Mouse (Mus musculus) MN1 (cell line): ENCODE results near the gene Gm49380.
A peak's percentile ranks its signal among the peaks of the same experiment; 100 is the strongest.
"Not testable (repeated sequence)": the region's sequence is repeated elsewhere in the genome, so short reads cannot be mapped to it uniquely, and the experiment has no call there.

Experiments used
- DNase-seq: peaks from one replicate; pipeline ENCODE4 v3.0.0-alpha.2; 2016; ENCODE audit warnings: low spot score

Gene Gm49380

DNA sequence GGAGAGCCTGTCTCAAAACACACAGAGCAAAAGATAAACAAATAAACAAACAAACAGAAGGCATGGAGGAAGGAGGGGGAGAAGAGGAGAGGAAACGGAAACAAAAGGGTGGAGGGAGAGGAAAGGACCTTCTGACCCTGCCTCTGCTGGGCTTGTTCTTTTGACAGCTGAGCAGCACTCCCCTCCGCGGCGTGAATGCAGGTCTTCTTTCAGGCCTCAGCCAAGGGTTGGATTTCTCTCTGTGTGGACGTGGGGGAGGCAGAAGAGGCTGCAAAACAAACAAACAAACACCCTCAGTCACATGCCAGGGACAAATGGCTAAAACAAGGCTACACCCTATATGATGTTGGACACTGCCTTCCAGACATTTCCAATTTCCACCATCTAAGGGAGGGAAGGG is 11.7 kb upstream of the Gm49380 start:
- DNase-seq: no peak

DNA sequence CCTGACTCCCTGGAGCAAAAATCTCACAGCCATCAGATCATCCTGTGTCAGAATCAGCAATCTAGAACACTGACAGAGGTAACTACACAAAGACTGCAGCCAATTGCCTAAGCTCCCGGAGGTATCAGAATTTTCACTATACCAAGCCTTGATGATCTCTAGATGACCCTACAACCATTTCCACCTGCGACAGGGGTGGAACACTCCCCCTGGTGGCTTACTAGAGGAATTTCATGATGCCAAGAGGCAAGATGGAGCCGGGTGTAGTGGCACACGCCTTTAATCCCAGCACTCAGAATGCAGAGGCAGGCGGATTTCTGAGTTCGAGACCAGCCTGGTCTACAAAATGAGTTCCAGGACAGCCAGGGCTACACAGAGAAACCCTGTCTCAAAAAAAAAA is 11.0 kb upstream of the Gm49380 start:
- DNase-seq: peak; percentile 24

DNA sequence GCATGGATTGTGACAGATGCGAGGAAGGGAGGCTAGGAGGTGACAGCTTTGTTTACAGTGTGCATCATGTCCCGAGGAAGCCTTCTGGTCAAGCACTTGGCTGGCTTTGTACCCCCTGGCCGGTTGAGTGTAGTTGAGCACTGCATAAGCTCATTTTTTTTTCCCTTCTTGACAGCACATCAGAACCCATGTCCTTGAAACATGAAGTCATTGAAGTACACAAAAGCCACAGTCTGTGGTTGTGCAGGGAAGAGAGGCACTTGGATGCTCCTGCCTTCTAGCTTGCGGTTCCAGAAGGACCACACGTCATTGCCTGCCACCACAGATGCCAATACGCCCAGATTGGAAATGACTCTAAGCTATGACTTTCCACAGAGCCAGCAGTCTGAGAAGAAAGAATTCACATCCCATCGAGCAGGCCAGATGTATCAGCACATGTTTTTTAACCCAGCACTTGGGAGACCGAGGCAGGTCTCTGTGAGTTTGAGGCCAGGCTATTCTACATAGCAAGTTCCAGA is 6.7 kb upstream of the Gm49380 start:
- no peak for DNase-seq

DNA sequence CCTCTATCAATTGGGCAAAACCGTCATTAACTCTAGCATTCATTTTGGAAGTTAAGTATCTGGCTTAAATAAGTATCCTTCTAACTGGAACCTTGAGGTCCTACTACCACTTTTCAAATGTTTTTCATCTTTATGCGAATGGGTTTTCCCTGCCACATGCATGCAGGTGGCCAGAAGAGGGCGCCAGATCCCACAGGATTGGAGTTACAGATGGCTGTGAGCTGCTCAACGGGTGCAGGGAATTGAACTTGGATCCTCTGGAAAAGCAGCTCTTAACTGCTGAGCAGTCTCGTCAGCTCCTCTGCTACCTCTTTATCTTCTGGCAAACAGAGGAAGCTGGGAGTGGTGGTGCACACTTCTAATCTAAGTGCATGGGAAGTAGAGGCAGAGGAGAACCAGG is 5.7 kb upstream of the Gm49380 start:
- no peak for DNase-seq

DNA sequence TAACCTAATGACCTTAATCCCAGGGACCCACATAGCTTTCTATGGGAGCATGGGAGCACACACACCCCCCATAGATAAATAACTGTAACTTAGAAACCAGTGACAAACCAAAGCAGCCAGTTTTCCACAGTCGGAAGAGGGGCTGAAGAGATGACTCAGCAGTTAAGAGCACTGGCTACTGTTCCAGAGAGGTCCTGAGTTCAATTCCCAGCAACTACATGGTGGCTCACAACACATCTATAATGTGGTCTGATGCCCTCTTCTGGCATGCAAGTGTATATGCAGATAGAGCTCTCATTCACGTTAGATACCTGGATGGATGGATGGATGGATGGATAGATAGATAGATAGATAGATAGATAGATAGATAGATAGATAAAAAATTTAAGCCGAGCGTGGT is 2.9 kb upstream of the Gm49380 start:
- no peak for DNase-seq

DNA sequence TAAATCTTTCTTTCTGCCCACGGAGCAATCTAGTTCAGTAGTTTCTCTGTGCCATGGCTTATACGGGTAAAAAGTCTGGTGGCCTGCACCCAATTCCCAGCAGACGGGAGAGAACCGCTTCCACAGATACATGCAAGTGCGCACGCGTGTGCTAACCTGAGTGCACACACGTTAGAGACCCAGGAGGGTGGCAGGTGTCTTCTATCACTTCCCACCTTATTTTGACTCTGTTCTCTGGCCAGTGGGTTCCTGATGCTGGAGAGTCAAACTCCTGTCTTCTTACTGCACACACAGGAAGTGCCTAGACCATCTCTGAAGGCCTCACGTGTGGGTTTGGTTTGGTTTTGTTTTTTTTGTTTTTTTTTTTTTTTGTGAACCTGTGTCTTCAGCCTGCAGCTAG is 2.3 kb upstream of the Gm49380 start:
- DNase-seq: no peak

DNA sequence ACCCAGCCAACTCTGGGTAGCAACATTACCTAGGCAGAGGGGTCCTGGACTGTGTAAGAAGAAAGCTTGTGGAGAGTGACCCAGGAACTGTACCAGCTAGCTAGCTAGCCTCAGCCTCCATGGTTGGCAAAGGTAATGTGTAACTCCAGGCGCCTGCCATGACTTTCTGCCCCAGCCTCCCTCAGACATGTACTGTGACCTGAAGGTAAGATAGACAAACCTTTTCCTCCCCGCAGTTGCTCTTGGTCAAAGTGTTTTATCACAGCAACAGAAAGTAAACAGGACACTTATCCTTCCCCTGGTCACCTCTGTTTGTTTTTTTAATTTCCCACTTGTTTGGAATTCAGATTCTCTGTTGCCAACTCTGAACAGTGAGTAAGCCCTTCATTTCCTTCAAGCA is 1.2 kb upstream of the Gm49380 start:
- no peak for DNase-seq

DNA sequence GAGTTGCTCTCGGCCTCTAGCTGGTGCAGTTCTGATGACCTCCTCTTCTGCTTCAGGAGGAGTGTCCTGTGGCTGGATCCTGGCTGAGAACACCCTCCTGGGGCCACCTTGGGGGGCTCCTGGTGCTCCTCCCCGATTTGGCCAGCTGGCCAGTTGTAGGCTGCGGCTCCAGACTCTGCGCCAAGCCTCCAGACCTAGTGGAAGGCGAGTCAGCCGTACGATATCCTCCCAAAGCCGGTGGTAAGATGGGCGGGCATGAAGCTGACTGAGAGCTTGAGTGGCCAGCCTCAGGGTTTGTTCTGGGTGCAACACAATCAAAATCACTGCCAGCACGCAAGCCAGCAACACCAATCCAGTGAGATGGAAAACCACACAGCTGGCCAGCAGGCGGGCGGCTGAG is 1.4 kb downstream of the Gm49380 start:
- DNase-seq: not testable (repeated sequence)

DNA sequence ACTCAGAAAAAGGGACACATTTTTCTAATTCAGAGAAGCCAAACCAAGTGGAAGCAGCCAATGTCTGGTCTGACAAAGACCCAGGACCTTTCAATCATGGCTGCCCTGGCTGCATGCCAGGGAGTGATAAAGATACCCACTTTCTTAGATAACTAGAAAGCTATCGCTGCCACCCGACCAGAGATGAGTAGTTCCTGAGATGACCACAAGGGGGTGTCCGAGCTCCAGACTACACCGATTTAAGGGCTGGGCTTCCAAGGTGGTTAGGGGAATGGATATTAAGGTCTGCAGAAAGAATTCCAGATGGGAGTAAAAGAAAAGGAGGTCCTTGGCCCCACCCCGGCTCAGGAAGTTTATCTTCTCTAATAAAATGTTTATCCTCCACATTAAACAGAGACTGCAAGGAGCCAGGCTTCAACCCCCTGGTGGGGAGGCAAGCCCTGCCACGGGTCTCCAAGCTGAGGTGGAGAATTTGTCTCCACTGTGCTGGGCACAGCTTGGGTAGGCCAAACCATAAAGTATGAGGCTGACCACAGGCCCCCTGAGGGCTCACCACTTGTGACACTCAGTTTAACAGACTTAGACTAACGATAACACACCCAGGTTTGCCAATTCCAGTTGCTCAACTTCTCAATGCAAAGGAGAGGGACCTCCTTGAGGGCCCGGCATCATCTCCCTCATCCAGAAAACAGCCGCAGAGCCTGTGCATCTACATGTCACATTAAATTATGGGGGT is 3.8 kb downstream of the Gm49380 start:
- DNase-seq: peak; percentile 73

DNA sequence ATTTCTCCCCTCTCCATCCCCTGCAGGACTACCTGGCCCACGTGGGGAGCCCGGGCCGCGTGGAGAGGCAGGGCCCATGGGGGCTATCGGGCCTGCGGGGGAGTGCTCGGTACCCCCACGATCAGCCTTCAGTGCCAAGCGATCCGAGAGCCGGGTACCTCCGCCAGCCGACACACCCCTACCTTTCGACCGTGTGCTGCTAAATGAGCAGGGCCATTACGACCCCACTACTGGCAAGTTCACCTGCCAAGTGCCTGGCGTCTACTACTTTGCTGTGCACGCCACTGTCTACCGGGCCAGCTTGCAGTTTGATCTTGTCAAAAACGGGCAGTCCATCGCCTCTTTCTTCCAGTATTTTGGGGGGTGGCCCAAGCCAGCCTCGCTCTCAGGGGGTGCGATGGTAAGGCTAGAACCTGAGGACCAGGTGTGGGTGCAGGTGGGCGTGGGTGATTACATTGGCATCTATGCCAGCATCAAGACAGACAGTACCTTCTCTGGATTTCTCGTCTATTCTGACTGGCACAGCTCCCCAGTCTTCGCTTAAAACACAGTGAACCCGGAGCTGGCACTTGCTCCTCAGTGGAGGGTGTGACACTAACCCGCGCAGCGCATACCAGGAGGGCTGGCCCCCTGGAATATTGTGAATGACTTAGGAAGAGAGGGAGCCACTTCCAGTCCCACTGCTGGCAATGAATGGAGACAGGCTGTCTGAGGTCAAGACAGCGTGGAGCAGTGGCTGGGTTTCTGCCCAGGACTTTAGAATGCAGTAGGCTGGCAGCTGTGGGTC is 4.8 kb downstream of the Gm49380 start:
- DNase-seq: no peak

DNA sequence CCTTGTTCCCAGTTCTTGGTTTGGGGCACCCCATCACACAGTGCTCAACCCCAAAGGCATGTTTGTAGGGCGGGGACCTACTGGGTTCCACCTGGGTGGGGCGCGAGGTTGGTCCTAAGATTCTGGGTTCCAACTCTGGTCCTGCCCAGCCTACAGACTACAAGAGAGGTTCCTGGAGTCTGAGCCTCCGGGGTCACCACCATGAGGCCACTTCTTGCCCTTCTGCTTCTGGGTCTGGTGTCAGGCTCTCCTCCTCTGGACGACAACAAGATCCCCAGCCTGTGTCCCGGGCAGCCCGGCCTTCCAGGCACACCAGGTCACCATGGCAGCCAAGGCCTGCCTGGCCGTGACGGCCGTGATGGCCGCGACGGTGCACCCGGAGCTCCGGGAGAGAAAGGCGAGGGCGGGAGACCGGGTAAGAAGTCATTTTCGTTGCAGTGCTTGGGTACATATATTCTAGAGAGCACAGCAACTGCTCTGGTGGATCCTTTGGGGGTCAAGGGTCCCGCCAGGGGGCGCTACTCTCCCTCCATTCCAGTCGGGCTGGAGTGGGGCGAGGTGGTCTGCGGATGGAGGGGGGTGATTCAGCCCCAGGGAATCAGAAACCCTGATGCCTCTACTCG is 5.6 kb downstream of the Gm49380 start:
- DNase-seq: no peak

DNA sequence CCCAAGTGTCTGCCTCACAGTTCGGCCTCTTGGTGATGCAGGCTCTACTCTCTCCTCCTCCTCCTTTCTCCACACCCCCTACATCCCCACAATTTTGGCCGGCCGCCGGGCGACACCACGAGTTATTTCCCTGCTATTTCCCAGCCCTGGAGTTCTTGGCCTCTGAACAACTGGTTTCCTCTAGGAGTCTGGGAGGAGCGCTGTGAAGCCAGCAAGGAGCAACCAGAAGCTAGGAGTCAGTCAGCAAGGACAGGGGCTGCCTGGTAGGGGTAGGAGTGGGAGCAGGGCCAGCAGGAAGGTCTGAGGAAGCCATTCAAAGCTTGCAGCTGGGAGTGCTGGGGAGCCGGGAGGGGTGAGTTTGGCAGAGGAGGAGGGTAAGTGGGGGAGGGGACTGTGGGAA is 6.2 kb downstream of the Gm49380 start, which contains the start of gene C1qtnf5:
C1qtnf5 (plus strand) TSS at position 136 of the 400 bp plus-strand sequence.
- DNase-seq: no peak

DNA sequence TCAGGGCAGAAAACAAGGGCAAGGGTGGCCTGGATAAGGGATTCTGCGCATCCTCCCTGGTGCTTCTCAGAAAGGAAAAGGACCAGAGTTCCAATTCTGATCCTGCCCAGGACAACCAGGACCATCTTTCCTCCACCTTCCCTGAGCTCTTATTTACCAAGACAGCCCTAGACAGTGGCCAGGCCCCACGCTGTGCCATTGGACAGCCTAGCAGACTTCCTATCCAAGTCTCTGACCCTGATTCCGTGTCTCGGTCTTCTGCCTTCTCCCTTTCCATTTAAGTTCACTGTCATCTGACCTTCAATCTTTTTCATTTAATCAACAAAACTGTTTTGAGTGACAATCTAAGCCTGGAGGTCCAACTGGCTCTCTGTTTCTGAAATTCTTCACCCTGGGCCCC is 6.7 kb downstream of the Gm49380 start:
- DNase-seq: no peak

DNA sequence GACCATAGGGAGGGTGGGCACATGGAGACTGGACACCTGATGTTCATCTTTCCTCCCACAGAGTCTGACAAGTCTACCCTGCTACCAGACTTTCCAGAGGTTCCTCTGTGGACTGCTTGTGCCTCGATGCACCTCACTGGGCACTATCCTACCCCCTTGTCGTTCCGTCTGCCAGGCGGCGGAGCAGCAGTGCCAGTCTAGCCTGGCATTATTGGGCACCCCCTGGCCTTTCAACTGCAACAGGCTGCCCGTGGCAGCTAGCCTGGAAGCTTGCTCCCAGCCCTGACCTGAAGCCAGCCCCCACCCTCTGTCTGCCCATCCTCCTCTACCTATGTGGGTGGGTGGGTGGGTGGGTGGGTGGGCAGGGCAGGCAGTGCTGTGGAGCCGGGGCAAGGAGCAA is 7.1 kb downstream of the Gm49380 start:
- no peak for DNase-seq

DNA sequence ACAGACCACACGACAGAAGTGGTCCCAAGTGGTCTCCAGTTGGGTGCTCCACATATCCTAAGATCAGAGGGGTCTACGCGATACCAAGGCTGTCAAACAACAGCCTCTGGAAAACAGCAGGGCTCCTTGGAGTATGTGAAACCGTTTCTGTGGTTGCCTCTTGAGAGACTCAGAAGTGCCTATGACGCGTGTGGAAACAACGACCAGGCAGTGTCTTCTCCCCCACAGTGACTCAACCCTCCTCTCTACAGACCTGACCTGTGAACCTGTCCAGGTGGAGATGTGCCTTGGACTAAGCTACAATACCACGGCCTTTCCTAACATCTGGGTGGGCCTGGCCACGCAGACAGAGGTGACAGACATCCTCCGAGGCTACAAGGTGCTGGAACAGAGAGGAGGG is 7.5 kb downstream of the Gm49380 start:
- no peak for DNase-seq

DNA sequence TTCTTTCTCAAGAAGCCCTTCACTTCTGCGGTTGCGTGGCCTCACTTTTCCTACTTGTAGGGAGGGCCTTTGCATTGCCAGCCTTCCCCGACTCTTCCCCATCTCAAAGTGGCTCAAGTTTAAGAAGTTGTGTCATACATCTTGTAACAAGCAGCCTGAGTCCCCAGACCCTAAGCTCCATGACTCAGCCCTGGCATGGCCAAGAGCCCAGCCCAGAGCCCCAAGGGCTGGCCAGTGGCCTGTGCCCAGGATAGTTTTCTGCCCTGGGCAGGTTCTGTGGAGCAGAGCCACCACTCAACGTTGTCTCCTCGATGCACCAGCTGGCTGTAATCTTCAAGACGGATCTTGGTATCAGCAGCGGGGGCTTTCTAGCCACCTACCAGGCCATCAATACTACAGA is 8.4 kb downstream of the Gm49380 start:
- no peak for DNase-seq

DNA sequence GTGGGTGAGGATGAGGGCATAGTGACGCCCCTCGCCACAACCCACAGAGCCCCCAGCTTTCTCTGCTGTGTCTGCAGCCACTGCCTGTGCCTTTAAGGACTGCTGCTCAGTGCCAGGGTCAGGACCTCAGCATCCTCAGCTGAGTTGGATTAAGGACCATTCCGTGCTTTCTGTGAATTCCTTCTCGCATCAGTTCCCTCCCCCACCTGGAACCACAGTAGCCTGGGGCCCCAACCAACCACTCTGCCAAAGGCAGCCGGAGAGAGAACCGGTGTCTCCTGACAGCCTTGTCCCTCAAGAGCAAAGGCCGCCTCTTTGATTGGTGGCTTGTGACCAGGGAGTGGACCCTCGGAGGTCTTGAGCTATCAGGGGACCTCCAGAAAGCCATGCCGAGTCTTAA is 11.8 kb downstream of the Gm49380 start, which contains the start of gene Mfrp:
Mfrp (plus strand) TSS at position 240 of the 400 bp plus-strand sequence.
- DNase-seq: no peak

DNA sequence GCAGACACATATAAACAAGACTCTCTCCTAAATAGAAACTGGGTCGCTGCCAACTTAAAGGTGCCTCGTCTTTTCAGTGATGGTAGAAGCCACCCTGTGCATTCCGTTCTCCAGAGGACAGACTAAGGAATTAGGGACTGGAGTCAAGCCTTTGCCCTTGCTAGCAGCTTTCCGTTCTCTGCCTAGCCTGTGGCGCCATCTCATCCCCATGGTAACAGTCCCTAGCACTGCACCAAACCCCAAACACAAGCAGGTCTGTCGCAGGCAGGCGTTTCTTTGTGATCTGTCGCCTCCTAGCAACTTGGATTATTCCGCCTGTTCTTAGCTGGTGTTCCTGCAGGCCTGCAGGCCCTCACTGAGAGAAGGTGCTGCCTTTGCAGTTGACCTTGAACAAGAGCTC is 16.8 kb downstream of the Gm49380 start:
- DNase-seq: peak; percentile 30

DNA sequence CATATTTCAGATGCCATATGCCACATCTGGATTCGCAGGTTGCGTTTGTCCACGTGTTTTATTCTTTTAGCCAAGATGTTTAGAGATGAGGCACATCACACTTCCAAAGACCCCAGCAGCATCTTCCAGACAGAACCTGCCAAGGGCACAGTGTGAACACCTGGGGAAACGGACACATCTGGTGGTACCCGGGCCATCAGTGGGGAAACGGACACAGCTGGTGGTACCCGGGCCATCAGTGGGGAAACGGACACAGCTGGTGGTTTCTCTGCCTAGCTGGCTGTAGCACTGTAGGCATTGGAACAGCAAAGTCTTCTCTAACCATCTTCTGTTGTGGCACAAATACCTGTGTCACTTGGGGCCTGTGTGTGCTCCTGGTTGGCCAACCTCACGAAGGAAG is 17.5 kb downstream of the Gm49380 start:
- DNase-seq: no peak

DNA sequence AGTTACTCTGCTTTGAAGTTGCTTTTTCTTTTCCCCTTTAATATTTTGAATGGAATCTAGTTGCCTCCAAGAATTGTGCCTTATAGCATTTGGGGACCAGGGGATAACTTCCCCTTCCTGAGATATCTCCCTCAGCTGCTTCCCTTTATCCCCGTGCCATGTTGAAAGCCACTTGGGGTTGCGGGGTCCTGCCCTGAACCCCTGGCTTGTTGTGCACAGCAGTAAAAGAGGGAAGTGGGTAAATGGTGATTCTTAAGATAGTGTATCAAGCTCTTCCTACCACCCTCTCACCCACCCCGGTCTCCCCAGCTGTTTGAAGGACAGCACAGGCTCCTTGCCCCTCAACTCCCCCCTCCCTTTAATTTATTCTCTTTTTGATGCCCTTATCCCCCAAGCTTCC is 18.6 kb downstream of the Gm49380 start:
- no peak for DNase-seq

DNA sequence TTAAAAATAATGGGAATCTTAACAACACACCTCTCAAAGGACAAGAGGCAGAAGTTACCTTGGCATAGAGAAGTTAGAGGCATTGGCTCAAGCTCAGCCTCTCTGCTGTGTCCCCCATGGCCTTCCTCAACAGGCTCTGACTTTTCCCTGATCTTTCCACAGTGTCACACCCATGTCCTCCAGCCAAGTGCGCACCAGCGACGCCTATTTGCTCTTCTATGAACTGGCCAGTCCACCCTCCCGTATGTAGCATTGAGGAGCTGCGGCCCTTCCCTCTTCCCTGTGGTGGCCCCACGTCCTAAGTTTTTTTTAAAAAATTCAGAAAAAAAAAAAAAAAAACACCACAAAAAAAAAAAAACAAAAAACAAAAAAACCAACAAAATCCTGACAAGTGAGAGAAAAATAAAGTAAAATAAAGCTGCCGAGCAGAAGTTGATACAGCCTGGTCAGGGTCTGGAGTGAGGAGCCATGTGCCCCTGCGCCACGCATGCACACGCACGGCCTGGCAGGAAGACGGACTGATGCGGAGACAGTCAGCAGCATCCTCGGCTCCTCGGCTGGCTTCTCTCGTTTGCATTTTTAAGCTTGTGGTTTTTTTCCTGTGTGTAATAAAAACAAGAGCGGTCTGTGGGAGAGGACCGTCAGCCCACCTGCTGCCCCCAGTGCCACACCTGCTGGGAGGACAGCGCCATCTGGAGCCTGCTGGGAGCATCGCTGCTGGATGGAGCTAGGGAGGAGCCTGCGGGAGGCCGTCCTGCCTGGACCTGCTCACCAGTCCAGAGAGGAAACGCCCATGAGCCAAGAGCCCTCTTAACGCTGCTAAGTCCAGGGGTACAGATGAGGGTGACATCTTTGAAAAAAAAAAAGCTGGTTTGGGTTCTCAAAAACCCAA is 19.4 kb downstream of the Gm49380 start:
- DNase-seq: peak; percentile 48
